Mouse (Mus musculus): ENCODE data around the gene Cd9. TPM values are rescaled to one million over a fixed set of nuclear protein-coding genes. Genes with fewer than 3 reads are reported as not detected.

Gene Cd9
- total and polyA plus RNA-seq, 3 experiments: 51.6 to 97.7 (median 67.2) TPM

GRCm38 (mm10) chr6:125426383-125427360 is 67.9 kb downstream of the Cd9 start:
- peak overlapping the region; percentile 49 for H3K4me3 ChIP-seq
- peaks cover 1% of the 10 kb centered on the region; the same call in 1 of the 2 replicates for H3K4me1 ChIP-seq (ENCODE audit: control insufficient read depth, insufficient read depth, low read length)
- H3K79me2 ChIP-seq (replicated peaks; ENCODE audit: control insufficient read depth, insufficient read depth, low read length): no peaks in the 10 kb centered on the region
- peak overlapping the region; percentile 56 for H3K9ac ChIP-seq (ENCODE audit: low read depth, low read length)
- no peaks in the 10 kb centered on the region for H3K27me3 ChIP-seq (ENCODE audit: control insufficient read depth, insufficient read depth, low read length)
- TF ChIP-seq EP300 (IDR thresholded peaks at IDR 0.05; ENCODE audit: insufficient read depth, low read depth, low read length) (no peak), CTCF (IDR thresholded peaks at IDR 0.05) (peak; percentile 89), POLR2A (IDR thresholded peaks at IDR 0.05; ENCODE audit: insufficient read depth, low read depth, low read length) (0 out of 2 replicates have a peak, but pooled peaks have one; percentile 24)
- DNase-seq: peak; percentile 86 to 87
- no peaks in the 10 kb centered on the region for H3K36me3 ChIP-seq (ENCODE audit: control insufficient read depth, insufficient read depth, low read length)
- peak overlapping the region; percentile 73 for H3K27ac ChIP-seq
- intact Hi-C loops (cut with DNase I): loop anchor here (1.0 to 2.0 kb wide), 3 partner anchors 68 to 174 kb away; partner anchors contain the start of gene Cd9
- 2% methylated on average over 25 of the region's 25 CpGs for WGBS

- intact Hi-C loops (cut with DNase I): loop anchor here (1.0 to 2.0 kb wide), 3 partner anchors 69 to 175 kb away; partner anchors contain the start of gene Cd9
- WGBS: 59% methylated on average over 15 of the region's 15 CpGs
- H3K36me3 ChIP-seq (ENCODE audit: control insufficient read depth, insufficient read depth, low read length): no peaks in the 10 kb centered on the region
- no peaks in the 10 kb centered on the region for H3K79me2 ChIP-seq (replicated peaks; ENCODE audit: control insufficient read depth, insufficient read depth, low read length)
- no peak overlapping the region for H3K4me3 ChIP-seq
- DNase-seq: no peak
- H3K27ac ChIP-seq: no peak overlapping the region
- no peaks in the 10 kb centered on the region for H3K27me3 ChIP-seq (ENCODE audit: control insufficient read depth, insufficient read depth, low read length)
- H3K4me1 ChIP-seq (ENCODE audit: control insufficient read depth, insufficient read depth, low read length): peaks cover 1% of the 10 kb centered on the region; the same call in 1 of the 2 replicates
- TF ChIP-seq EP300 (IDR thresholded peaks at IDR 0.05; ENCODE audit: insufficient read depth, low read depth, low read length) (no peak), CTCF (IDR thresholded peaks at IDR 0.05) (no peak), POLR2A (IDR thresholded peaks at IDR 0.05; ENCODE audit: insufficient read depth, low read depth, low read length) (no peak)
- H3K9ac ChIP-seq (ENCODE audit: low read depth, low read length): no peak overlapping the region
These were observed 69.1 kb downstream of the Cd9 start for GRCm38 (mm10) chr6:125425205-125426090.

- TF ChIP-seq EP300 (IDR thresholded peaks at IDR 0.05; ENCODE audit: insufficient read depth, low read depth, low read length) (no peak), POLR2A (IDR thresholded peaks at IDR 0.05; ENCODE audit: insufficient read depth, low read depth, low read length) (no peak), CTCF (IDR thresholded peaks at IDR 0.05) (no peak)
- Histone ChIP-seq H3K9ac (ENCODE audit: low read depth, low read length) (no peak overlapping the region), H3K27me3 (ENCODE audit: control insufficient read depth, insufficient read depth, low read length) (no peaks in the 10 kb centered on the region), H3K4me1 (ENCODE audit: control insufficient read depth, insufficient read depth, low read length) (peaks cover 1% of the 10 kb centered on the region; the same call in 1 of the 2 replicates), H3K36me3 (ENCODE audit: control insufficient read depth, insufficient read depth, low read length) (no peaks in the 10 kb centered on the region), H3K27ac (no peak overlapping the region), H3K79me2 (replicated peaks; ENCODE audit: control insufficient read depth, insufficient read depth, low read length) (no peaks in the 10 kb centered on the region), H3K4me3 (no peak overlapping the region)
- intact Hi-C loops (cut with DNase I): no loop called here
- peak in 1 of 2 experiments; percentile 30 for DNase-seq
- WGBS: 55% methylated on average over 3 of the region's 3 CpGs
These were observed 70.4 kb downstream of the Cd9 start for GRCm38 (mm10) chr6:125424156-125424555.

GRCm38 (mm10) chr6:125423507-125423906 is 71.1 kb downstream of the Cd9 start:
- no peak overlapping the region for H3K9ac ChIP-seq (ENCODE audit: low read depth, low read length)
- H3K79me2 ChIP-seq (replicated peaks; ENCODE audit: control insufficient read depth, insufficient read depth, low read length): no peaks in the 10 kb centered on the region
- no peak for DNase-seq
- H3K4me1 ChIP-seq (ENCODE audit: control insufficient read depth, insufficient read depth, low read length): peaks cover 1% of the 10 kb centered on the region; the same call in 1 of the 2 replicates
- 78% methylated on average over 13 of the region's 13 CpGs for WGBS
- intact Hi-C loops (cut with DNase I): no loop called here
- H3K27ac ChIP-seq: no peak overlapping the region
- H3K36me3 ChIP-seq (ENCODE audit: control insufficient read depth, insufficient read depth, low read length): no peaks in the 10 kb centered on the region
- TF ChIP-seq POLR2A (IDR thresholded peaks at IDR 0.05; ENCODE audit: insufficient read depth, low read depth, low read length) (no peak), CTCF (IDR thresholded peaks at IDR 0.05) (no peak), EP300 (IDR thresholded peaks at IDR 0.05; ENCODE audit: insufficient read depth, low read depth, low read length) (no peak)
- H3K4me3 ChIP-seq: no peak overlapping the region
- H3K27me3 ChIP-seq (ENCODE audit: control insufficient read depth, insufficient read depth, low read length): no peaks in the 10 kb centered on the region

- WGBS: 61% methylated on average over 3 of the region's 3 CpGs
- no peak overlapping the region for H3K27ac ChIP-seq
- no peak overlapping the region for H3K9ac ChIP-seq (ENCODE audit: low read depth, low read length)
- TF ChIP-seq POLR2A (IDR thresholded peaks at IDR 0.05; ENCODE audit: insufficient read depth, low read depth, low read length) (no peak), EP300 (IDR thresholded peaks at IDR 0.05; ENCODE audit: insufficient read depth, low read depth, low read length) (no peak), CTCF (IDR thresholded peaks at IDR 0.05) (no peak)
- H3K4me1 ChIP-seq (ENCODE audit: control insufficient read depth, insufficient read depth, low read length): peaks cover 1% of the 10 kb centered on the region; the same call in 1 of the 2 replicates
- no peaks in the 10 kb centered on the region for H3K79me2 ChIP-seq (replicated peaks; ENCODE audit: control insufficient read depth, insufficient read depth, low read length)
- no peaks in the 10 kb centered on the region for H3K27me3 ChIP-seq (ENCODE audit: control insufficient read depth, insufficient read depth, low read length)
- intact Hi-C loops (cut with DNase I): no loop called here
- no peak for DNase-seq
- no peaks in the 10 kb centered on the region for H3K36me3 ChIP-seq (ENCODE audit: control insufficient read depth, insufficient read depth, low read length)
- H3K4me3 ChIP-seq: no peak overlapping the region
These were observed 71.5 kb downstream of the Cd9 start for GRCm38 (mm10) chr6:125423099-125423498.
